Mouse (Mus musculus) small intestine, adult 2 months (tissue): ENCODE results near the gene Creb5. TPM values are rescaled to one million over a fixed set of nuclear protein-coding genes. Genes with fewer than 3 reads are reported as not detected.
A peak's percentile ranks its signal among the peaks of the same experiment; 100 is the strongest.

ENCODE experiments used
- H3K27ac ChIP-seq: fragments of 200-500 bp; 2 replicates; pipeline ENCODE4 v1.5.1; 2012; ENCODE audit warnings: low read depth, low read length, control low read depth, inconsistent platforms; ENCODE audit not compliant: insufficient read depth
- H3K27me3 ChIP-seq: fragments of 200-500 bp; 2 replicates; pipeline ENCODE4 v1.6.1; 2012; ENCODE audit warnings: mild to moderate bottlenecking, moderate library complexity, low read length, inconsistent platforms; ENCODE audit not compliant: control insufficient read depth, insufficient read depth
- H3K36me3 ChIP-seq: fragments of 200-500 bp; 2 replicates; pipeline ENCODE4 v1.6.1; 2012; ENCODE audit warnings: mild to moderate bottlenecking, low read length, control low read depth, inconsistent platforms; ENCODE audit not compliant: control insufficient read depth, insufficient read depth
- H3K4me1 ChIP-seq: fragments of 200-500 bp; 2 replicates; pipeline ENCODE4 v1.6.1; 2012; ENCODE audit warnings: low read length, inconsistent platforms, mixed read lengths; ENCODE audit not compliant: control insufficient read depth, insufficient read depth, insufficient read length
- H3K4me3 ChIP-seq: fragments of 200-500 bp; 2 replicates; pipeline ENCODE4 v1.5.1; 2012; ENCODE audit warnings: low read depth, mild to moderate bottlenecking, control low read depth, inconsistent platforms, low read length, moderate library complexity
- CTCF ChIP-seq: fragments of 200-500 bp; IDR thresholded peaks from 2 replicates; pipeline ENCODE4 v1.5.1; 2012; ENCODE audit warnings: low read depth, mild to moderate bottlenecking, control low read depth, inconsistent platforms, low read length, moderate library complexity, mixed read lengths; ENCODE audit not compliant: insufficient replicate concordance, insufficient read length; ENCODE audit errors: extremely low read depth
- POLR2A ChIP-seq: fragments of 200-500 bp; IDR thresholded peaks from 2 replicates; pipeline ENCODE4 v1.6.1; 2012; ENCODE audit warnings: low read depth, mild to moderate bottlenecking, control low read depth, inconsistent platforms, low read length, moderate library complexity
- WGBS: fragments of 180-500 bp; shearing (Covaris S2); methylation state at CpG from one replicate; pipeline ENCODE4 v1.1.7; 2018; 5-methylcytosine and 5-hydroxymethylcytosine counted together
- polyA plus RNA-seq: library from polyadenylated mRNA; depleted of rRNA; stranded (reverse); fragments of >200 nt; gene quantifications from 2 replicates; pipeline ENCODE4 v1.2.3, GENCODE M21; 2012

The Creb5 gene
- polyA plus RNA-seq, 1 experiment: 1.1 TPM

DNA sequence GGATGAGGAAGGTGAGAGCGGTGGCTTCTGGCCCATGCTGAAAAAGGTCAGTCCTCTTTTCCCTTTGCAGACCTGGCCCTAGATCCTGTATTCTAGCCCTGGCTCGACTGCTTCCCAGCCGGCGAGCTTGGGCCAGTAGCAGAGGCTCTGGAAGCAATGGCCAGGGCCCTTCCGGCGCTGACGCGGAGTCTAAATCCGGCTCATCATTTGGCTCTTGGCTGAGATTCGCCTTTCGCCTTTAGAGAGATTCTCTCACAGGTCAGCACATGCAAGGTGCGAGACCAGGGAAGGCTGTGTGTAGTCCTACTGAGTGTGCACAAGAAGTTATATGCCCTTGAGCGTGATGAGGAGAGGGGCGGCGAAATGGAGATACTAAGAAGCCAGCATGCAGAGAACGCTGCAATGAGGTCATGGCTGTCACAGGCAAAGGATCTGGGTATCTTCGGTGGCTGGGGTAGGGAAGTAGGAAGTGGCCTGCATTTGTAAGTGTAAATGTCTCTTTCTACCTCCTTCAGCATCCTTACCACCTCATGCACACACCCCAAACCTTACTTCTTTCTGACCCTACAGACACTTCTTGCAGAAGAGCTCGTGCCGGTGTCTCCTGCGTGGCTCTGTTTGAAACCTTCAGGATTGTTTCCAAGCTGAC is 557 bp upstream of the Creb5 start:
- Histone ChIP-seq H3K27ac (peak overlapping the region; percentile 19; the same call in 1 of the 2 replicates), H3K4me1 (peaks cover 5% of the 10 kb centered on the region), H3K4me3 (peak overlapping the region; percentile 62), H3K27me3 (peaks cover 41% of the 10 kb centered on the region), H3K36me3 (no peaks in the 10 kb centered on the region)
- TF ChIP-seq POLR2A (no peak), CTCF (no peak)
- 8% methylated on average over 20 of the region's 20 CpGs for WGBS

DNA sequence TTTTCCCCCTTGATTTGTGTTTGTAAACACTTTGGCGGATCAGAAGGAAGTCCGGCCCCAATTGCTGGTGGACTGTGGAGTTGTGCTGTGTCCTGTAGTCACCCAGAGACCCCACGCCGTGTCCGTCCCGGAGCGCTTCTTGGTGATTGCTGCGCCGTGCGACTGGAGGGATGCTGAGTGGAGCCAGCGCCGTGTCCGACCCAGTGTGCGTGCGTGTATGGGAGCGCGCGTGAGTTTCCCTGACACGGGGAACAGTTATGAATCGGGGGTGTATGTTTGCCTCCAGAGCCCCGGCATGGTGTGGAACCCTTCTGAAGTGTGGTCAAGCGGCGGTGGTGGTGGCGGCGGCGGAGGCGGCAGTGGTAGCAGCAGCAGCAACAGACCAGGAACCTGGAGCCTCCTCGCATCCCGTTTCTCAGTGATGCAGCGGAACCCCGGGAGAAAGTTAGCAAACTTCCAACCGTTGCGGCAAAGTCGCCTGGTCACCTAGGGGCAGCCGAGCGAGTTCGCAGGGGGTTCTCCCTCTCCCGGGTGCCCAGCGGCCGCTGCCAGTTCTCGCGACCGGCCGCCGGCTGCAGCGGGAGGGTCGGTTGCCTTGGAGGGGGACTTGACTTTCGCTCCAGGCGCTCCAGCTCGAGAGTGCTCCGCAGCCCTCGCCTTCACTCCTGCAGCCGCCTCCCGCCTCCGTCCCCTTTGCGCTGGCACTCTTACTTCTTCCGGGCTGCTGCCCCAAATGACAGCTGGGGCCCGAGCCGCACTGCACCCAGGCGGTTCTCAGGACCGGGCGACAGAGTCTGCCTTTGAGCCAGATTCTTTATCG is 702 bp downstream of the Creb5 start:
- WGBS: 2% methylated on average over 63 of the region's 63 CpGs
- H3K27me3 ChIP-seq: peaks cover 41% of the 10 kb centered on the region

DNA sequence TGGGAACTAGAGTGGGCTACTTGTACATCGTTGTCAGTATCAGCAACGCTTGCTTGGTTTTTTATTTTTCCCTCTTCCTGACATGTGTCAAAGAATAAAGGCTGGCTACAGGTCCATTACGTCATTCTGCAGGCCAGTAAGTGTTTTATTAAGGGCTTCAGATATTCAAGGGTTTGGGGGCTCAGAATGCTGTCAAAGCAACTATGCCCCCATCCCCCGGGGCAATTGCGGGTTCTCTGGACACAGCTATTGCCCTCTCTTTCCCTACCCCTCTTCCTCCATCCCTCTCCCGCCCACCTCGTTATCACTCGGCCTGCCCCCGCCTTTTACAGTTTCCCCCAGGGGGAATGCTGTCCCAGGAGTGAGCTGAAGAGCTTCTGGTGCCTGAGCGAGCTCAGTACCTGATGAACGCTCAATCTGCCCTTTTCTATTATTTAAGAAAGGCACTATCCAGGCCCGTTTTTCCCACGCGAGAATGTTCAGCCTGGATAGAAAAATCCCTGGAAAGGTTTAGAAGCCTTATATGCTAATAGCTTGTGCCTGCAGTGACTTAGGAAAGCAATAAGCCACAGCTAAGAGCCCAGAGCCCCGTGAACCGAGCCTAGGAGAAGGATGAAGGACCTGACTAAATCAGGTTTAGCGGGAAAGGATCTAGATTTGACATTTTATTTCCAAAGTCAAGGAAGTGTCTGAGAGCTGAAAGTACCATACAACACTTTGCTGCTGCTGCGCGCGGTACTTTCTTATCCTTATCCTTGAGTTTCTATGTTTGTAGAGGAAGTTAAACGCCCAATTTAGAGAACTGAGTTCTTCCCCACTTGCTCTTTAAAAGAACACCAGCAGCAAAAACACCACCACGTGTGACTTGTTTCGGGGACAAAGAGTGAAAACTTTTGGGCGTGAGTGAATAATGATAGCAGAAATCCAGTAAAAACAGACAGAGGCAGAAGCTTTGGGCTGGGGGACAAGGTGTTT is 1.8 kb downstream of the Creb5 start:
- no peaks in the 10 kb centered on the region for H3K36me3 ChIP-seq
- no peak for TF ChIP-seq CTCF
- TF ChIP-seq POLR2A: no peak
- H3K4me1 ChIP-seq: peaks cover 5% of the 10 kb centered on the region
- 10% methylated on average over 24 of the region's 24 CpGs for WGBS
- peaks cover 41% of the 10 kb centered on the region for H3K27me3 ChIP-seq
- no peak overlapping the region; the same call in 1 of the 2 replicates for H3K4me3 ChIP-seq
- H3K27ac ChIP-seq: no peak overlapping the region

More for the DNA sequence above, 702 bp downstream of the Creb5 start:
- H3K4me1 ChIP-seq: peaks cover 5% of the 10 kb centered on the region
- H3K4me3 ChIP-seq: peak overlapping the region; percentile 62
- H3K27ac ChIP-seq: no peak overlapping the region
- H3K36me3 ChIP-seq: no peaks in the 10 kb centered on the region
- TF ChIP-seq CTCF (no peak), POLR2A (no peak)

DNA sequence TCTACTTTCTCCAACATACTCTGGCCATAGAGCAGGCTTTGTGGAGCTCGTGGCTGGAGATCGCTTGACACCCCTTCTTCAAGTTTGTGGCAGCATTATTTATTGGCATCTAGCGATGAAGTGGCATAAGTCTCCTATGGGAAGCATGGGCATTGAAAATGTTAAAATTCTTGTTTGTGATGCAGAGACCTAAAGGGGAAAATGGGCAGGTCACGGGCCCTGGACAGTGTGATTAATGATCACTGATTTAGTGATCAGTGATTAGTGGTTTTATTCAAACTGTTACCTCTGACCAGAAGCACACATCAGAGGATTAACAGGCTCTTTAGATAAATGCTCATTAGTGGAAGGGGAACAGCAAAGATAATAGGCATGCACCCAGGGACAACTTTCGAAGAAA is 2.6 kb downstream of the Creb5 start:
- Histone ChIP-seq H3K36me3 (no peaks in the 10 kb centered on the region), H3K27me3 (peaks cover 41% of the 10 kb centered on the region), H3K27ac (no peak overlapping the region), H3K4me3 (no peak overlapping the region), H3K4me1 (peaks cover 5% of the 10 kb centered on the region)
- 43% methylated on average over 5 of the region's 5 CpGs for WGBS
- TF ChIP-seq POLR2A: no peak
- no peak for TF ChIP-seq CTCF

DNA sequence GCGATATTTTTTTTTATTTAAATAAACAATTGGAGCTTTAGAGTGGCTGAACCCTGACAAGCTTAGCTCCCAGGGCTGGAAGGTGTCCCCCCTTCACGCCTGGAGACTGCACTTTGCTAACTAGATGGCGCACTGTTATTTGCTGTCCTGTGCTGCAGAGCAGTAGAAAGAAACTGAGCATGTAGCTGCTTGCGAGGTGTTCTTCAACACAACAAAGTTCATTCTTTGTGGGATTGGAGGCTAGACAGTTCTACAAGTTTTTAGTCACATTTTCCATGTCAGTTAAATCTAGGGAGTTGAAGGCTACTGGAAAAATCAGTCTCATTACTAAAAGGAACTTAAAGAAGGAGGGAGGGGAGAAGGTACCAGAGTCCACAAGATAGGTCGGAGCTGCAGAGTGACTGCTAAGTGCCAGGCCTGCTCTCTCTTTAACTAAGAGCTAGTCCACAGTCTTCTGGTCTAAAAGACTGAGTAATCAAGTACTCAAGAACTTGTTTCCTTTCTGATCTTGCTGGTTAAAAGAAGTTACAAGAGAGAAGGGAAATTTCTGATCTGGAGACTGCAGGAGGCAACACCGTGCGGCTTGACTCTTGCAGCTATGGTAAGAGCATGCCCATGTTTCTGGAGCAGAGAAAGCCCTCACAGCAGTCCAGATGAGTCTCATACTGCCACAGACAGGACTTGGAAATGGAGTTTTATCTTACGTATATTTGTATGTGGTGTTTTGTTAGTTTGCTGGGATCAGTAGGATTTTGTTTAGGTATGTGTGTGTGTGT is 3.3 kb downstream of the Creb5 start:
- TF ChIP-seq CTCF (no peak), POLR2A (no peak)
- WGBS: 49% methylated on average over 8 of the region's 8 CpGs
- no peak overlapping the region for H3K4me3 ChIP-seq
- peaks cover 41% of the 10 kb centered on the region for H3K27me3 ChIP-seq
- no peaks in the 10 kb centered on the region for H3K36me3 ChIP-seq
- H3K27ac ChIP-seq: no peak overlapping the region
- H3K4me1 ChIP-seq: peaks cover 5% of the 10 kb centered on the region

DNA sequence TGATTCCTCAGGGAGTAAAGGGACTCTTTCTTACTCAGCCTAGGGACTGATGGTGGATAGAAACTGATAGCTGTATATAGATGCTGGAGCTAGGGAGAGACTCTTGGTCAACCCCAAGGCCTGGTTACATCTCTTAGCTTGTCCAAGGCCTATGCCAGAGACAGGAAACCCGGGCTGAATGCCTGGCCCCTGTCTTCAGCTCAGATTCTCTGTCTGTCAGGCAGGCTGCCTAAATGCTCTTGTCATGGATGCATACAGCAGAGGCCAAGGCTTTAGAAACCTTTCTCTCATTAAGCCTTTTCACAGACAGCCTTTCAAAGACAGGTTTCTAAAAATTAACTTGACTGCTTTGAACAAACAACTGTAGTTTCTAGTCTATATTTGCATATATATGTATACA is 5.9 kb downstream of the Creb5 start:
- 71% methylated on average over 1 of the region's 1 CpGs for WGBS
- H3K4me3 ChIP-seq: no peak overlapping the region
- no peaks in the 10 kb centered on the region; the same call in 1 of the 2 replicates for H3K4me1 ChIP-seq
- no peak overlapping the region for H3K27ac ChIP-seq
- H3K27me3 ChIP-seq: peaks cover 18% of the 10 kb centered on the region
- no peak for TF ChIP-seq CTCF
- TF ChIP-seq POLR2A: no peak
- no peaks in the 10 kb centered on the region for H3K36me3 ChIP-seq
